Mouse (Mus musculus) CD4-positive helper T cell, adult 2 months (primary cell): ENCODE measurements at regions not wholly inside any gene's neighbourhood (a gene's known extent, or its start where the extent isn't known, plus 50 kb on each side); places are given as distances from the start of the nearest gene placed in this dataset.

Experiments
- DNase-seq: peaks from one replicate; pipeline ENCODE4 v3.0.0-alpha.2; 2012; ENCODE audit warnings: low read depth, missing footprints, low spot score

DNA sequence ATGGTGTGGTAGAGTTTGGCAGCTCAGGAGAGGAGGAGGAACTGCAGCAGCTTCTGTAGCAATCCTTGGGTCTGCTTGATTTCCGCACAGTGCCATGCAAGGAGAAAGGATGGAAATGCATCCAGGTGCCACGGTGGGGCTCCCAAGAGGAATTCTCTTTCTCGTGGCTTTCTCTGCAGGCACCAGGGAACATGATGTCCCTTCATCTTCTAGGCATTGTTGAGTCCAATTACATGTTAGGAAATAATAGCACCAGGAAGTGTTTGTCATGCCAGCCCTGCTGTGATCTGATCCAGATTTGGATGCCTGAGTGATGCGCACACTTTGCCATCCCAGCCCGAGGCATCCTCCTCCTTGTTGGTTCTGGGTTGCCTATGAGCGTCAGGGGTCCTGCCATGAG lies 72.6 kb upstream of the Agap1 start:
- no peak for DNase-seq

- no peak for DNase-seq
Measured at GRCm38 (mm10) chr1:89385111-89385510, 69.5 kb upstream of the Agap1 start.

DNA sequence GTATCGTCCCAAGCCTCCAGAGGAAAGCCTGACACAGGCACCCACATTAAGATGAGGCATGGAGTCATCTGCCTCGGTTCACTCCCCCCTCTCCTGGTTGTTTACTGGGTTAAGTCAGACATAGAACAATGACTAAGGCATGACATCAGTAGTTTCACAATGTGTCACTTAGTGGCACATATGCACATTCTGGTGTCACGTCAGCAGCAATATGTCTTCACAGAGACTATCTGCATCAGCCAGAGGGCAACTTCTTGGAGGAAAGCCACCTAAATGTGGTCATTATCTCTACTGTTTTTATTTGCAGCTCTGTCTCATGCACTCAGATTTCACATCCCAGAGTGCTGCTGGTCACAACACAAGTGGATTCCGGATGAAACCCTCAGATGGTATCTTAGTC lies 61.9 kb upstream of the Agap1 start:
- DNase-seq, result peak; percentile 4

DNA sequence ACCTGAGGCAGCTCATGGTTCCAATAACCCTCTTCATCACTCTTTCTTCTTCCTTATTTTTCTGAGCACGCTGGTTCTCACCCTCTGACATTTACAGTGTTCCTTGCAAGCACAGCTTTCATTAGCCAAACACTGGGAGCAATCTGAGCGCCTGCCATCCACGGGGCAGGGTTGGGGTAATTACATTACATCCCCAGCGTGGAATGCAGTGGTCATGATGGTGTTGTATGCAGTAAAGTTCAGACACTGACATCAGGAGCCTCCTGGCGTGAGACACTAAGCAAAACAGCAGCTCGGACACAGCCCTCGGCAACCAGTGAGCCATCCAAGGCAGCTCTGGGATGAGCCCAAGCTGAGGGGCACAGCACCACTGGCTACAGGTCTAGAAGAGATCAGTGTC lies 60.1 kb upstream of the Agap1 start:
- DNase-seq, result no peak

- DNase-seq, result no peak
Measured at GRCm38 (mm10) chr1:89400734-89401202, 53.8 kb upstream of the Agap1 start.

GRCm38 (mm10) chr1:89402513-89403210 lies 51.9 kb upstream of the Agap1 start:
- no peak for DNase-seq

GRCm38 (mm10) chr1:89403551-89404050 lies 51.0 kb upstream of the Agap1 start:
- DNase-seq, result no peak
